Mouse (Mus musculus): ENCODE measurements around the gene Gnmt. TPM values are rescaled to one million over a fixed set of nuclear protein-coding genes. Genes with fewer than 3 reads are reported as not detected.

The Gnmt gene
- polyA plus RNA-seq, 1 experiment from 2014 or later: 0.51 TPM

DNA sequence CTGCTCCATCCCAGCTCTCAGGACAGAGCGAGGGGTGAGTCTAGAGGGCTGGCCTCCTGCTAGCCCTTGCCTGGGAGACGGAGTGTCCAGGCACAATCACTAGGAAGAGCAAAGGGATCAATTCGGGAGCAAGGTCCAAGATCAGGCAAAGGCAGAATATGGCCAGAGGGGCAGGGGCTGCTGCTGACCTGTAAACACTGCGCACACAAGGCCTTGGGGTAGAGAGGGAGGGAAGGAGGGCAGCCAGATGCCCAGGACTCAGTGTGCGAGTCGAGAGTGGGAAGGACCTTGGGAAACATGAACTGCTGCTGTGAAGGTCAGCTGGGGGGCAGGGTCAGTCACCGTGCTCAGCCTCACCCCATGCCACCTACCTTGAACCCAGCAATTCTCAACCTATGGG, 6.3 kb upstream of the Gnmt start:
- no peak for DNase-seq (ENCODE audit: low spot score)
- H3K36me3 ChIP-seq (replicated peaks): peaks cover 53% of the 10 kb centered on the region

GRCm38 (mm10) chr17:46734055-46734454, 5.1 kb upstream of the Gnmt start:
- no peaks in the 10 kb centered on the region for H3K9me3 ChIP-seq
- no peak overlapping the region for H3K4me3 ChIP-seq
- DNase-seq (ENCODE audit: low spot score): no peak
- peaks cover 2% of the 10 kb centered on the region; the same call in 1 of the 2 replicates for H3K4me1 ChIP-seq
- H3K27ac ChIP-seq (replicated peaks): no peak overlapping the region
- peaks cover 15% of the 10 kb centered on the region for H3K27me3 ChIP-seq (replicated peaks; ENCODE audit: low read depth, poor library complexity, severe bottlenecking)
- peaks cover 47% of the 10 kb centered on the region for H3K36me3 ChIP-seq (replicated peaks)
- 90% methylated on average over 3 of the region's 3 CpGs for WGBS

More for the DNA sequence above, 6.3 kb upstream of the Gnmt start:
- WGBS: 87% methylated on average over 7 of the region's 7 CpGs
- Histone ChIP-seq H3K27me3 (replicated peaks; ENCODE audit: low read depth, poor library complexity, severe bottlenecking) (peaks cover 3% of the 10 kb centered on the region; the same call in 1 of the 2 replicates), H3K9me3 (no peaks in the 10 kb centered on the region), H3K4me1 (no peaks in the 10 kb centered on the region), H3K27ac (replicated peaks) (no peak overlapping the region), H3K4me3 (no peak overlapping the region)

DNA sequence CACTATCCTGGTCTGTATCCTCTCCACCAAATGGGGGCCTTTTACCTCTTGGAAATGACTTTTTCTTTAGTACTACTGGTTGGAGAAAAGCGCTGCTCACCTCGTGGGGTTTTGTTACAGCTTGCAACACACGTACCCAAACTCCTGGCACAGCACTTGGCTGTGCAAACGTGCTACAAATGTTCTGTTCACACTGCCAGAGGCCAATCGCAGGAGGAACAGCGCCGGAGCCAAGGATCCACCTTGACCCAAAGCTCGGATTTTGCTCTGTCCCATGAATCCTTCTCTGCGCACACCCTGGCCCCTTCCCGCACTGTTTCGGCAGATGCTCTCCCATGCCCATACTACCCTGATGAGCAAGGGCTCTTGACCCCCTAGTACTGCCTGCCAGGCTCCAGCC, 472 bp downstream of the Gnmt start:
- Histone ChIP-seq H3K4me1 (peaks cover 14% of the 10 kb centered on the region; the same call in 1 of the 2 replicates), H3K36me3 (replicated peaks) (peaks cover 32% of the 10 kb centered on the region), H3K27ac (replicated peaks) (no peak overlapping the region), H3K9me3 (no peaks in the 10 kb centered on the region), H3K27me3 (replicated peaks; ENCODE audit: low read depth, poor library complexity, severe bottlenecking) (peaks cover 28% of the 10 kb centered on the region), H3K4me3 (peak overlapping the region; percentile 41)
- DNase-seq (ENCODE audit: low spot score): no peak
- WGBS: 50% methylated on average over 11 of the region's 11 CpGs

DNA sequence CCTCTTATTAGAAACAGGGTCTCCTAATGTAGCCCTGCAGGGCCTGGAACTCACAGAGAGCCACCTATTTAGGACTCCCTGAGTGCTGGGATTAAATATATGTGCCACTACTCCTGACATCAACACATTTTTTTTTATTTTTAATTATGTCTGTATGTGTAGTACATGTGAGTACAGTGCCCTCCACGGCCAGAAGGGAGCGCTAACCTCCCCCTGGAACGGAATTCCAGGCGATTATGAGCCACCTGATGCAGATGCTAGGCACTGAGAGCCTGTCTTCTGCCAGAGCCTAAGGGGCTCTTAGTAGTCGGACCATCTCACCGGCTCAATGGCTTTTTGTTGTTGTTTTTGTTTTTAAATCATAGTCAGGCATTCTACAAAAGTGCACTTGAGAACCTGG, 947 bp downstream of the Gnmt start:
- H3K27me3 ChIP-seq (replicated peaks; ENCODE audit: low read depth, poor library complexity, severe bottlenecking): peaks cover 28% of the 10 kb centered on the region
- peaks cover 36% of the 10 kb centered on the region for H3K36me3 ChIP-seq (replicated peaks)
- DNase-seq (ENCODE audit: low spot score): peak; percentile 38
- H3K27ac ChIP-seq (replicated peaks): no peak overlapping the region
- WGBS: 40% methylated on average over 6 of the region's 6 CpGs
- H3K4me1 ChIP-seq: peaks cover 14% of the 10 kb centered on the region; the same call in 1 of the 2 replicates
- H3K4me3 ChIP-seq: no peak overlapping the region
- no peaks in the 10 kb centered on the region for H3K9me3 ChIP-seq

DNA sequence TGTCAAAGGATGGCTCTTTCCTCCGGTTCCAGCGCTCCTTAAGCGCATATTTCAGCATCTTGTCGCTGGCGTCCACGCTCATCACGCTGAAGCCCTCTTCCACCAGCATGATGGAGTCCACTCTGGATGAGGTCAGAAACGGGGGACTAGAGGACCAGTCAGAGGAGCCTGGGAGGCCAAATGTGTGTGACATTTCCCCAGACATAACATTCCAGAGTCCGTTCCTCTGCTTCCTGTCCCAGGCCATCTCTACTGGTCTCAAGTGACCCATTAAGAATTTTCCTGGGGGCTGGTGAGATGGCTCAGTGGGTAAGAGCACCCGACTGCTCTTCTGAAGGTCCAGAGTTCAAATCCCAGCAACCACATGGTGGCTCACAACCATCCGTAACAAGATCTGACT, 1.7 kb downstream of the Gnmt start:
- WGBS: 89% methylated on average over 11 of the region's 11 CpGs
- no peaks in the 10 kb centered on the region for H3K9me3 ChIP-seq
- no peak for DNase-seq (ENCODE audit: low spot score)
- H3K4me3 ChIP-seq: no peak overlapping the region
- H3K27me3 ChIP-seq (replicated peaks; ENCODE audit: low read depth, poor library complexity, severe bottlenecking): peaks cover 28% of the 10 kb centered on the region
- H3K4me1 ChIP-seq: peaks cover 14% of the 10 kb centered on the region; the same call in 1 of the 2 replicates
- peaks cover 43% of the 10 kb centered on the region for H3K36me3 ChIP-seq (replicated peaks)
- H3K27ac ChIP-seq (replicated peaks): no peak overlapping the region

DNA sequence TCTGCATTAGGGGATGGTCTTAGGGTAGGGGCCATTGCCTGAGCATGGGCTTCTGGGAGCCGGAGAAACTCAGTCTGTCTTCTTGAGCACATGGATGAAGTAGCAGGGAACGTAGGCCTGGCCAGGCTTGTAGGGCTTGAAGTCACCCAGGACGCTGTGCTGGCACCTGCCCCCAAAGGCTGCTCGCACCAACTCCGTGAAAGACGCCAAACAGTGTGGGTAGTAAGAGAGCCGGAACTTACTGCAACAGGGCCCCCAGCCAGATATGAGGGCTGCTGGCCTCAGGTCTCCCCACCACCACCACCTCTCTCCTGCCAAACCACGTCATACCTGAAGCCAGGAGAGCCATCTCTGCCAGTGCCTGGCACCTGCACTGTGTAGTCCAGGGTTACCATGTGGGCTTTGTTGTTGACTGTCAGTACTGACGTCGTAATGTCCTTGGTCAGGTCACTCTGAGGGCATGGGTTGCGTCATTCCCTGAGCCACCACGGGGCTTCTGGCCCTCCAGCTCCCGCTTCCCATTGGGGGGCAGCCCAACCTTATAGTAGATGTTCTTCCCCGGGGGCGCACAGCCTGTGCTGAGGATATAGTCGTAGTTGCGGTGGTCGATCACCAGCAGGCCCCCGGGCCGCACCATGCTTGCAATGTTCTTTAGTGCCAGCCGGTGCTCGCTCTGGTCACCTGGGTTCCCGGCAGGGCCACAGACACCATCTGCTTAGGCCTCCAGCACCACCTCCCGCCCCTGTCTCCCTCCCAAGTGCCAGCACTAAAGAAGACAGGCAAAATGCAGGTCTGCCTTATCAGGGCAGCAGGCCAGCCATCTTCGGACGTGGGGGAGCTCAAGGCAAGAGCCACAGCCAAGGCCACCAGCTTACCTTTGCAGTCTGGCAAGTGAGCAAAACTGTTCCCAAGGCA, 3.0 kb downstream of the Gnmt start:
- no peak for DNase-seq (ENCODE audit: low spot score)
- Histone ChIP-seq H3K36me3 (replicated peaks) (peaks cover 55% of the 10 kb centered on the region), H3K9me3 (no peaks in the 10 kb centered on the region), H3K4me1 (peaks cover 14% of the 10 kb centered on the region), H3K4me3 (no peak overlapping the region), H3K27ac (replicated peaks) (no peak overlapping the region), H3K27me3 (replicated peaks; ENCODE audit: low read depth, poor library complexity, severe bottlenecking) (peaks cover 28% of the 10 kb centered on the region)
- 92% methylated on average over 26 of the region's 26 CpGs for WGBS

DNA sequence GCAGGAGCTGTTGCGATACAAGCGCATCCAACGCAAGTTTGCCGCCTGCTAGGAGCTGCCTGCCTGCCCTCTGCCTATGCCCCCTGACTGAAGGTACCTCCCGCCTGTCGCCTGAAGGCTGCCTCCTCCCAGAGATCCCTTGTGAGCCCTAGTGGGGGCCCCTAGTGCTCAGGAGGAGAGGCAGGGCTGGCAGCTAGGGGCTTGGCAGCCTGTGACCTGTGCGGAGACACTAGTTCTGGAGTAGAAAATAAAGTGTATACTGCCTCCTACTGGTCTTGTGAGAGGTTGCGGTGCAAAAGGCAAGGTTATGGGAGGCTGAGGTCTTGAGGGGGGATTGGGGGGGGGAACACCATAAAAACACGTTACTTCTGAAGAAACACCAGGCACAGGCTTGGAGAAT, 3.7 kb downstream of the Gnmt start:
- peaks cover 25% of the 10 kb centered on the region for H3K27me3 ChIP-seq (replicated peaks; ENCODE audit: low read depth, poor library complexity, severe bottlenecking)
- peak; percentile 64 for DNase-seq (ENCODE audit: low spot score)
- WGBS: 49% methylated on average over 9 of the region's 9 CpGs
- H3K4me1 ChIP-seq: peaks cover 14% of the 10 kb centered on the region
- peaks cover 61% of the 10 kb centered on the region for H3K36me3 ChIP-seq (replicated peaks)
- no peaks in the 10 kb centered on the region for H3K9me3 ChIP-seq
- no peak overlapping the region for H3K4me3 ChIP-seq
- 0 out of 2 replicates have a peak overlapping the region, but pooled peaks have one; percentile 0 for H3K27ac ChIP-seq (replicated peaks)

DNA sequence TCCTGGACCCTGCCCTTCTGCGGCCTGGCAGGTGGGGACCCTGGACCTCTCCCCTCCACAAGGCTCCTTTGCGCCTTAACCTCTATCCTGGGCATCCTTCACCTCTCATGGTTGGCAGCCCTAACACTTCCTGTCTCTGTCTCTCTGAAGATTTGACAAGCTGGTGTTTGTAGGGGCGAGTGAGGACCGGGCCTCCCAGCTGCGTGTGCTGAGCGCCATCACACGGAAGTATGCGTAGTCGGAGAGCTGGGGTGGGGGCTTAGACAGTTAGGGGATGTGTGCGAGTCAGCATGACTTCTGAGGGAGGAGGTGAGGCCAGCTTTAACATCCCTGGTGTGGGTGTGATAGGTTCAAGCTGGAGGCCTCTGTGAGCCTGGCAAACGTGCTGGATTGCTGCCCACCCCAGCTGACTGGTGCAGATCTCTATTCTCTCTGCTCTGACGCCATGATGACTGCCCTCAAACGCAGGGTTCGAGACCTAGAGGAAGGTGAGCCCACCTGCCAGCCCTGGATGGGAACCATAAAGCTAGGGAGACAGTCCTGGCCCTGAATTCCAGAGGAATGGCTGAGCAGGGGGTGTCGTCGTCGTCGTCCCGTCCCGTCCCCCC, 4.4 kb downstream of the Gnmt start:
- Histone ChIP-seq H3K36me3 (replicated peaks) (peaks cover 65% of the 10 kb centered on the region), H3K9me3 (no peaks in the 10 kb centered on the region), H3K27me3 (replicated peaks; ENCODE audit: low read depth, poor library complexity, severe bottlenecking) (peaks cover 18% of the 10 kb centered on the region), H3K4me1 (peaks cover 14% of the 10 kb centered on the region), H3K27ac (replicated peaks) (no peak overlapping the region), H3K4me3 (no peak overlapping the region)
- 85% methylated on average over 20 of the region's 20 CpGs for WGBS
- no peak for DNase-seq (ENCODE audit: low spot score)

DNA sequence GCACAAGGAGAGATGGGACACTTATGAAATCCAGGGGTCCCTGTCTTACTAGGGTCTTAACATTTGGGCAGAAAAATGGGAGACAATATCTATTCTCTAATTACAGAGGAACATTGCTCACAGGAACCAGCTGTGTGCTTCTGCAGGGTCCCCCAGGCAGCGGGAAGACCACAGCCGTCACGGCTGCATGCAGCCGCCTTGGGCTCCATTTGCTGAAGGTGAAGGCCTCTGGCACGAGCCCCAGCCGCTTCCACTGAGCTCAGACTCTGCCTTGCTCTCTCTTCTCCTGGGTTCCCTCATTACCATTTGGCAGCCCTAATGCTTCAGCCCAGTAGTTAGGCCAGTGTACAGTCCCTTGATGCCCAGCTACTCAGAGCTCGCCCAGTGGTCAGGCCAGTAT, 7.9 kb downstream of the Gnmt start:
- WGBS: 93% methylated on average over 7 of the region's 7 CpGs
- peaks cover 82% of the 10 kb centered on the region for H3K36me3 ChIP-seq (replicated peaks)
- H3K4me3 ChIP-seq: no peak overlapping the region

GRCm38 (mm10) chr17:46714756-46715481, 14.0 kb downstream of the Gnmt start:
- Histone ChIP-seq H3K27me3 (replicated peaks; ENCODE audit: low read depth, poor library complexity, severe bottlenecking) (no peaks in the 10 kb centered on the region), H3K27ac (replicated peaks) (no peak overlapping the region), H3K4me3 (no peak overlapping the region; the same call in 1 of the 2 replicates), H3K36me3 (replicated peaks) (peaks cover 55% of the 10 kb centered on the region), H3K4me1 (peaks cover 21% of the 10 kb centered on the region), H3K9me3 (no peaks in the 10 kb centered on the region)
- 94% methylated on average over 11 of the region's 11 CpGs for WGBS
- no peak for DNase-seq (ENCODE audit: low spot score)

More for the DNA sequence above, 7.9 kb downstream of the Gnmt start:
- Histone ChIP-seq H3K27ac (replicated peaks) (no peak overlapping the region), H3K4me1 (peaks cover 6% of the 10 kb centered on the region), H3K9me3 (no peaks in the 10 kb centered on the region), H3K27me3 (replicated peaks; ENCODE audit: low read depth, poor library complexity, severe bottlenecking) (no peaks in the 10 kb centered on the region)
- DNase-seq (ENCODE audit: low spot score): no peak

- Histone ChIP-seq H3K36me3 (replicated peaks) (peaks cover 52% of the 10 kb centered on the region), H3K27ac (replicated peaks) (no peak overlapping the region), H3K9me3 (no peaks in the 10 kb centered on the region), H3K27me3 (replicated peaks; ENCODE audit: low read depth, poor library complexity, severe bottlenecking) (no peaks in the 10 kb centered on the region), H3K4me1 (peaks cover 21% of the 10 kb centered on the region), H3K4me3 (no peak overlapping the region)
- 92% methylated on average over 9 of the region's 9 CpGs for WGBS
- no peak for DNase-seq (ENCODE audit: low spot score)
Measured at GRCm38 (mm10) chr17:46713849-46714248, 15.1 kb downstream of the Gnmt start.

DNA sequence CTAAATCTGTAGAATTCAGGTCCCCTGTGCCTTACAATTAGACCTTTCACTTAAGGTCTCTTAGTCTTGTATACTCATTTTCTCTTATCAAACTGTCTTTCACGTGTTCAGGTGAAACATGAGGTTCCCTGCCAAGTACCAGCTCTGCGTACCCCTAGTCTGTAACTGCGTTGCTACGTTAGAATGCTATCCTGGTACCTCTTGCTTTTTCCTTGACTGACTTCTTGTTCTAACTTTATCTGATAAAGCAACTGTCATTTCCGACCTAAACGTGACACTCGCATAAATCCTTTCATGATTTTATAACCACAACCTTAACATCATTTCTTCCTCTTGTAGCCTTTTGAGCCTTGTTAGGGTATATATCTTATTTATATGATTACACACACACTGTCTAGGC, 16.5 kb downstream of the Gnmt start:
- H3K27me3 ChIP-seq (replicated peaks; ENCODE audit: low read depth, poor library complexity, severe bottlenecking): no peaks in the 10 kb centered on the region
- H3K36me3 ChIP-seq (replicated peaks): peaks cover 45% of the 10 kb centered on the region
- no peak for DNase-seq (ENCODE audit: low spot score)
- H3K4me3 ChIP-seq: peak overlapping the region; percentile 100
- peak overlapping the region; percentile 88; the same call in 1 of the 2 replicates for H3K27ac ChIP-seq (replicated peaks)
- 79% methylated on average over 7 of the region's 7 CpGs for WGBS
- H3K4me1 ChIP-seq: peaks cover 21% of the 10 kb centered on the region
- H3K9me3 ChIP-seq: no peaks in the 10 kb centered on the region
